Mouse (Mus musculus): Measurements from ENCODE around the gene Dok5. TPM values are rescaled to one million over a fixed set of nuclear protein-coding genes. Genes with fewer than 3 reads are reported as not detected.

The Dok5 gene
- polyA plus RNA-seq, 1 experiment from 2014 or later, result 6.9 TPM

GRCm38 (mm10) chr2:170712658-170713285 is 18.8 kb upstream of the Dok5 start:
- 71% methylated on average over 11 of the region's 11 CpGs for WGBS (ENCODE audit: insufficient replicate concordance)
- Histone ChIP-seq H3K4me2 (no peak overlapping the region), H3K9me3 (replicated peaks; ENCODE audit: control insufficient read depth, low read length) (no peaks in the 10 kb centered on the region), H3K4me1 (ENCODE audit: control insufficient read depth, insufficient read depth, low read length) (no peaks in the 10 kb centered on the region), H3K27me3 (ENCODE audit: control insufficient read depth, insufficient read depth, low read length) (no peaks in the 10 kb centered on the region), H3K27ac (ENCODE audit: low read depth, low read length) (no peak overlapping the region), H3K4me3 (ENCODE audit: low read depth, low read length) (no peak overlapping the region), H3K9ac (ENCODE audit: low read depth, low read length) (no peak overlapping the region), H3K36me3 (ENCODE audit: control insufficient read depth, insufficient read depth, low read length) (no peaks in the 10 kb centered on the region)
- no peak for ATAC-seq (replicated peaks; ENCODE audit: insufficient number of reproducible peaks, low FRiP score, low TSS enrichment)

- Histone ChIP-seq H3K27ac (ENCODE audit: low read depth, low read length) (no peak overlapping the region), H3K9me3 (replicated peaks; ENCODE audit: control insufficient read depth, low read length) (no peaks in the 10 kb centered on the region), H3K36me3 (ENCODE audit: control insufficient read depth, insufficient read depth, low read length) (no peaks in the 10 kb centered on the region), H3K27me3 (ENCODE audit: control insufficient read depth, insufficient read depth, low read length) (no peaks in the 10 kb centered on the region), H3K9ac (ENCODE audit: low read depth, low read length) (no peak overlapping the region), H3K4me3 (ENCODE audit: low read depth, low read length) (no peak overlapping the region), H3K4me1 (ENCODE audit: control insufficient read depth, insufficient read depth, low read length) (no peaks in the 10 kb centered on the region), H3K4me2 (no peak overlapping the region)
- ATAC-seq (replicated peaks; ENCODE audit: insufficient number of reproducible peaks, low FRiP score, low TSS enrichment), result no peak
- 42% methylated on average over 4 of the region's 4 CpGs for WGBS (ENCODE audit: insufficient replicate concordance)
Observed at GRCm38 (mm10) chr2:170720386-170720785, 11.2 kb upstream of the Dok5 start.

- no peak overlapping the region for H3K4me2 ChIP-seq
- ATAC-seq (replicated peaks; ENCODE audit: insufficient number of reproducible peaks, low FRiP score, low TSS enrichment), result no peak
- peaks cover 3% of the 10 kb centered on the region; the same call in 1 of the 2 replicates for H3K4me1 ChIP-seq (ENCODE audit: control insufficient read depth, insufficient read depth, low read length)
- 52% methylated on average over 13 of the region's 13 CpGs for WGBS (ENCODE audit: insufficient replicate concordance)
- no peak overlapping the region for H3K9ac ChIP-seq (ENCODE audit: low read depth, low read length)
- no peaks in the 10 kb centered on the region for H3K36me3 ChIP-seq (ENCODE audit: control insufficient read depth, insufficient read depth, low read length)
- H3K27me3 ChIP-seq (ENCODE audit: control insufficient read depth, insufficient read depth, low read length), result no peaks in the 10 kb centered on the region
- no peaks in the 10 kb centered on the region for H3K9me3 ChIP-seq (replicated peaks; ENCODE audit: control insufficient read depth, low read length)
- H3K27ac ChIP-seq (ENCODE audit: low read depth, low read length), result no peak overlapping the region
- no peak overlapping the region for H3K4me3 ChIP-seq (ENCODE audit: low read depth, low read length)
Observed at GRCm38 (mm10) chr2:170724136-170724535, 7.5 kb upstream of the Dok5 start.

GRCm38 (mm10) chr2:170724716-170725115 is 6.9 kb upstream of the Dok5 start:
- H3K36me3 ChIP-seq (ENCODE audit: control insufficient read depth, insufficient read depth, low read length), result no peaks in the 10 kb centered on the region
- ATAC-seq (replicated peaks; ENCODE audit: insufficient number of reproducible peaks, low FRiP score, low TSS enrichment), result no peak
- no peak overlapping the region for H3K9ac ChIP-seq (ENCODE audit: low read depth, low read length)
- H3K9me3 ChIP-seq (replicated peaks; ENCODE audit: control insufficient read depth, low read length), result no peaks in the 10 kb centered on the region
- H3K4me3 ChIP-seq (ENCODE audit: low read depth, low read length), result no peak overlapping the region
- no peak overlapping the region for H3K4me2 ChIP-seq
- peaks cover 3% of the 10 kb centered on the region; the same call in 1 of the 2 replicates for H3K4me1 ChIP-seq (ENCODE audit: control insufficient read depth, insufficient read depth, low read length)
- H3K27ac ChIP-seq (ENCODE audit: low read depth, low read length), result no peak overlapping the region
- WGBS (ENCODE audit: insufficient replicate concordance), result 72% methylated on average over 11 of the region's 11 CpGs
- H3K27me3 ChIP-seq (ENCODE audit: control insufficient read depth, insufficient read depth, low read length), result no peaks in the 10 kb centered on the region

GRCm38 (mm10) chr2:170725796-170726195 is 5.8 kb upstream of the Dok5 start:
- Histone ChIP-seq H3K4me3 (ENCODE audit: low read depth, low read length) (no peak overlapping the region), H3K27ac (ENCODE audit: low read depth, low read length) (no peak overlapping the region), H3K27me3 (ENCODE audit: control insufficient read depth, insufficient read depth, low read length) (no peaks in the 10 kb centered on the region), H3K4me1 (ENCODE audit: control insufficient read depth, insufficient read depth, low read length) (peaks cover 3% of the 10 kb centered on the region; the same call in 1 of the 2 replicates), H3K36me3 (ENCODE audit: control insufficient read depth, insufficient read depth, low read length) (no peaks in the 10 kb centered on the region), H3K9me3 (replicated peaks; ENCODE audit: control insufficient read depth, low read length) (no peaks in the 10 kb centered on the region), H3K9ac (ENCODE audit: low read depth, low read length) (no peak overlapping the region), H3K4me2 (no peak overlapping the region)
- no peak for ATAC-seq (replicated peaks; ENCODE audit: insufficient number of reproducible peaks, low FRiP score, low TSS enrichment)
- WGBS (ENCODE audit: insufficient replicate concordance), result 86% methylated on average over 5 of the region's 5 CpGs

GRCm38 (mm10) chr2:170726996-170727710 is 4.5 kb upstream of the Dok5 start:
- Histone ChIP-seq H3K9ac (ENCODE audit: low read depth, low read length) (peak overlapping the region; percentile 28; the same call in 1 of the 2 replicates), H3K4me2 (peak overlapping the region; percentile 49), H3K9me3 (replicated peaks; ENCODE audit: control insufficient read depth, low read length) (no peaks in the 10 kb centered on the region), H3K27me3 (ENCODE audit: control insufficient read depth, insufficient read depth, low read length) (peaks cover under 1% of the 10 kb centered on the region; the same call in 1 of the 2 replicates), H3K36me3 (ENCODE audit: control insufficient read depth, insufficient read depth, low read length) (no peaks in the 10 kb centered on the region), H3K4me1 (ENCODE audit: control insufficient read depth, insufficient read depth, low read length) (peaks cover 7% of the 10 kb centered on the region; the same call in 1 of the 2 replicates), H3K27ac (ENCODE audit: low read depth, low read length) (peak overlapping the region; percentile 57; the same call in 1 of the 2 replicates), H3K4me3 (ENCODE audit: low read depth, low read length) (no peak overlapping the region)
- ATAC-seq (replicated peaks; ENCODE audit: insufficient number of reproducible peaks, low FRiP score, low TSS enrichment), result no peak
- WGBS (ENCODE audit: insufficient replicate concordance), result 23% methylated on average over 6 of the region's 6 CpGs

- no peak for ATAC-seq (replicated peaks; ENCODE audit: insufficient number of reproducible peaks, low FRiP score, low TSS enrichment)
- 83% methylated on average over 9 of the region's 9 CpGs for WGBS (ENCODE audit: insufficient replicate concordance)
- Histone ChIP-seq H3K9me3 (replicated peaks; ENCODE audit: control insufficient read depth, low read length) (no peaks in the 10 kb centered on the region), H3K9ac (ENCODE audit: low read depth, low read length) (no peak overlapping the region), H3K4me2 (no peak overlapping the region), H3K36me3 (ENCODE audit: control insufficient read depth, insufficient read depth, low read length) (no peaks in the 10 kb centered on the region), H3K27me3 (ENCODE audit: control insufficient read depth, insufficient read depth, low read length) (peaks cover 5% of the 10 kb centered on the region; the same call in 1 of the 2 replicates), H3K4me1 (ENCODE audit: control insufficient read depth, insufficient read depth, low read length) (peaks cover 11% of the 10 kb centered on the region; the same call in 1 of the 2 replicates), H3K4me3 (ENCODE audit: low read depth, low read length) (no peak overlapping the region), H3K27ac (ENCODE audit: low read depth, low read length) (no peak overlapping the region)
Observed at GRCm38 (mm10) chr2:170728864-170729263, 2.7 kb upstream of the Dok5 start.

GRCm38 (mm10) chr2:170729661-170730060 is 1.9 kb upstream of the Dok5 start:
- H3K4me3 ChIP-seq (ENCODE audit: low read depth, low read length), result no peak overlapping the region
- H3K4me2 ChIP-seq, result no peak overlapping the region
- peaks cover 5% of the 10 kb centered on the region; the same call in 1 of the 2 replicates for H3K27me3 ChIP-seq (ENCODE audit: control insufficient read depth, insufficient read depth, low read length)
- H3K9ac ChIP-seq (ENCODE audit: low read depth, low read length), result no peak overlapping the region
- no peak for ATAC-seq (replicated peaks; ENCODE audit: insufficient number of reproducible peaks, low FRiP score, low TSS enrichment)
- H3K4me1 ChIP-seq (ENCODE audit: control insufficient read depth, insufficient read depth, low read length), result peaks cover 11% of the 10 kb centered on the region; the same call in 1 of the 2 replicates
- H3K27ac ChIP-seq (ENCODE audit: low read depth, low read length), result no peak overlapping the region
- H3K36me3 ChIP-seq (ENCODE audit: control insufficient read depth, insufficient read depth, low read length), result no peaks in the 10 kb centered on the region
- WGBS (ENCODE audit: insufficient replicate concordance), result 32% methylated on average over 2 of the region's 2 CpGs
- H3K9me3 ChIP-seq (replicated peaks; ENCODE audit: control insufficient read depth, low read length), result no peaks in the 10 kb centered on the region

Data from heart, embryonic 11.5 days (tissue).